Mouse (Mus musculus) activated CD4-positive, CD25-positive, alpha-beta regulatory T cell, adult 4 months (primary cell): Measurements from ENCODE around the gene Bpifa3. TPM values are rescaled to one million over a fixed set of nuclear protein-coding genes. Genes with fewer than 3 reads are reported as not detected.
"Not testable (repeated sequence)": the region's sequence is repeated elsewhere in the genome, so short reads cannot be mapped to it uniquely, and the experiment has no call there.

Source experiments
- ATAC-seq: one replicate; pipeline ENCODE4 v1.8.0; 2017
- polyA plus RNA-seq, 2 experiments: library from polyadenylated mRNA; unstranded; fragments of 100-300 nt; shearing (Covaris generic); gene quantifications; one replicate each; pipeline ENCODE4 v1.2.1; 2017

The Bpifa3 gene
- polyA plus RNA-seq, result not detected

- ATAC-seq, result no peak
Measured at GRCm38 (mm10) chr2:154130120-154130519, at the start of gene Bpifa3. TSS of gene Bpifa3 (plus strand) at chr2:154130336.

GRCm38 (mm10) chr2:154097734-154098133 is 32.4 kb upstream of the Bpifa3 start:
- no peak for ATAC-seq

- ATAC-seq, result no peak
Measured at GRCm38 (mm10) chr2:154117381-154117780, 12.8 kb upstream of the Bpifa3 start.

GRCm38 (mm10) chr2:154142580-154142979 is 12.4 kb downstream of the Bpifa3 start, which contains the start of gene Bpifa1:
TSS of gene Bpifa1 (plus strand) at chr2:154142880.
- ATAC-seq, result no peak

GRCm38 (mm10) chr2:154143735-154144134 is 13.6 kb downstream of the Bpifa3 start:
- no peak for ATAC-seq

GRCm38 (mm10) chr2:154147496-154147895 is 17.4 kb downstream of the Bpifa3 start:
- no peak for ATAC-seq

- ATAC-seq, result no peak
Measured at GRCm38 (mm10) chr2:154158433-154158832, 28.3 kb downstream of the Bpifa3 start.

- no peak for ATAC-seq
Measured at GRCm38 (mm10) chr2:154162307-154162706, 32.2 kb downstream of the Bpifa3 start, which contains the start of gene Bpifa5. TSS of gene Bpifa5 (plus strand) at chr2:154162607.

GRCm38 (mm10) chr2:154163306-154163705 is 33.2 kb downstream of the Bpifa3 start:
- ATAC-seq, result no peak

GRCm38 (mm10) chr2:154169172-154169571 is 39.0 kb downstream of the Bpifa3 start:
- no peak for ATAC-seq

GRCm38 (mm10) chr2:154171621-154172020 is 41.5 kb downstream of the Bpifa3 start:
- no peak for ATAC-seq

- ATAC-seq, result no peak
Measured at GRCm38 (mm10) chr2:154173313-154173712, 43.2 kb downstream of the Bpifa3 start.

GRCm38 (mm10) chr2:154181900-154182299 is 51.8 kb downstream of the Bpifa3 start:
- not testable (repeated sequence) for ATAC-seq

GRCm38 (mm10) chr2:154183061-154183460 is 52.9 kb downstream of the Bpifa3 start:
- not testable (repeated sequence) for ATAC-seq

- ATAC-seq, result no peak
Measured at GRCm38 (mm10) chr2:154185319-154185718, 55.2 kb downstream of the Bpifa3 start.

GRCm38 (mm10) chr2:154185748-154186147 is 55.6 kb downstream of the Bpifa3 start:
- no peak for ATAC-seq

GRCm38 (mm10) chr2:154187468-154187867 is 57.3 kb downstream of the Bpifa3 start:
- no peak for ATAC-seq

Other genes with a start within 250 kb of the Bpifa3 start
- not detected for gene Bpifb6, start 229.9 kb upstream of the Bpifa3 start, polyA plus RNA-seq
- gene Bpifb3, start 212.1 kb upstream of the Bpifa3 start, polyA plus RNA-seq, result not detected
- not detected for gene Bpifb4, start 192.1 kb upstream of the Bpifa3 start, polyA plus RNA-seq
- gene Bpifa6, start 155.4 kb upstream of the Bpifa3 start, polyA plus RNA-seq, result not detected
- under 1 TPM in 1 of 2 experiments, not detected in 1; 0.83 TPM for gene Bpifa2, start 122.1 kb upstream of the Bpifa3 start, polyA plus RNA-seq
- gene Bpifa1, start 12.5 kb downstream of the Bpifa3 start, polyA plus RNA-seq, result not detected
- gene Bpifa5, start 32.3 kb downstream of the Bpifa3 start, polyA plus RNA-seq, result not detected
- not detected for gene Bpifb1, start 60.5 kb downstream of the Bpifa3 start, polyA plus RNA-seq
- gene Bpifb5, start 93.4 kb downstream of the Bpifa3 start, polyA plus RNA-seq, result not detected
- not detected for gene Bpifb9a, start 127.5 kb downstream of the Bpifa3 start, polyA plus RNA-seq
- not detected for gene Bpifb9b, start 176.9 kb downstream of the Bpifa3 start, polyA plus RNA-seq
- 10 to 100 TPM; 37.5 to 67.2 TPM for gene Cdk5rap1, start 242.7 kb downstream of the Bpifa3 start, polyA plus RNA-seq